Mouse (Mus musculus): ENCODE data around the gene Cdkl5. TPM values are rescaled to one million over a fixed set of nuclear protein-coding genes. Genes with fewer than 3 reads are reported as not detected.

Cdkl5 gene
- total RNA-seq, 2 experiments from 2014 or later = 148 to 159 TPM

DNA sequence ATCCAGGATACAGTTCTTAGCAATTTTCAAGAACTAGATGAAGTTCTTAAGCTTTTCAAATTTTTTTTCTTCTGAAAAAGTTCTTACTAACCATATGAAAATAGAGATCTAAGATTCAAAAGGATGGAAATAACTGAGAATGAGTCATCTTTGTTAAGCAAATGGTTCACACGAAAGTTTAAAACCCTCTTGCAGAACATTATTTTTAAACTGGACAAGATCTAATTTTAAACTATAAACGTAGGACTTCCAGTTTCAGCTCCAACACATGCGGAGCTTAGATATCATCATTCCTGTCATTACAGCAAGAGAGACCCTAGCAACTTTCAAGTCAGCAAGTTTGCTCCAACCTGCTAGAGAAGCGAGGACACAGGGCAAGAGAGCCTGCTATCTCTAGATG, 88.0 kb downstream of the Cdkl5 start:
- intact Hi-C loops (cut with DNase I) = loop anchor here (10.0 kb wide), 1 partner anchor 322 kb away; no protein-coding TSS in a partner anchor
- DNase-seq (ENCODE audit: extremely low spot score in 1 of 2, low spot score in 2 of 2) = no peak
- Histone ChIP-seq H3K4me3 (no peak overlapping the region), H3K27ac (peak overlapping the region; percentile 20; the same call in 1 of the 2 replicates)
- TF ChIP-seq CTCF (IDR thresholded peaks at IDR 0.05) = no peak

DNA sequence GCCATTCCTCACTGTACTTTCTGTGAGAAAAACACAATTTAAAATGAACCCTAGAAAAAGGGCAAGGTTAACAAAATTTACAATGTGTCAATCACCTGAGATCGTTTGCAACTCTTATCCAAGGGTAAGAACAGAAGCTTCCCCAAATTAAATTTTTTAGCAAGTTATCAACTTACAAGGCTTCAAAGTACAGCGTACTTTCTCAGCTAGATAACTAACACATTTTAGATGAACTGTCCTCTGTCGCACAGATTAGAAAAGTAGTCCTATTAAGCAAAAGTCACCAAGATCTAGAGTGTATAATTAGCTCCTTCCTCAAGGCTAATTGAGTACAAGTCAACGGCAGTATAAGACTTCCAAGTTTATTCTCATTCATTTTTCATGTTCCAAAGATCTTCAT, 88.6 kb downstream of the Cdkl5 start:
- intact Hi-C loops (cut with DNase I) = loop anchor here (10.0 kb wide), 1 partner anchor 321 kb away; no protein-coding TSS in a partner anchor
- no peak for DNase-seq (ENCODE audit: extremely low spot score in 1 of 2, low spot score in 2 of 2)
- H3K27ac ChIP-seq = peak overlapping the region; percentile 37; the same call in 1 of the 2 replicates
- H3K4me3 ChIP-seq = no peak overlapping the region
- TF ChIP-seq CTCF (IDR thresholded peaks at IDR 0.05) = no peak

DNA sequence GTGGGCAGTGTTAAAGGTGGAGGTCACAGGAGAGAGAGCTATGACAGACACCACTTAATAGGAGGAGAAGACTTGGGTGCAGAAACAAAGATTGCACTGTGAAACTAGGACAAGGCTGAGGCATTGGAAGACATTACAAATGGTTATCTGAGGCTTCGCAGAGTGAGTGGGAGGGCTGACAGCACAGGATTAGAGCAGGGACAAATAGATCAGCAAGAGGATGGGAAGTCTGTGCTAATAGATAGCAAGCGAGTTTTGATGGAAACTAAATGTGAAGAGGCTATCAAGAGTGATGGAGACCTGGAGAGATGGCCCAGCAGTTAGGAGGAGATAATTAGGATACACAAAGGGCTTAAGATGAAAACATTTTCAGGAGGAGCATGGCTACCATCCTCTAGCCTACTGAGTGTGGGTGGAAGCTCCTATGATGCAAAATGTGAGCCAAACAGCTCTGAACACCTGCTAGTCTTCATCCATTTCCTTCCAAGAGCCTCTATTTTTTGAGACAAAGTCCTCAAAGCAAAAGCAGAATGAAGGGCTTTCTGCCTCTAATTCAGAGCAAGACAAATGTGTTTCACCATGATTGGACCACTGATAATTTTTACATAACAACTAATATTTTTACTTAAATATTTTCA, 89.3 kb downstream of the Cdkl5 start:
- H3K27ac ChIP-seq = peak overlapping the region; percentile 61; the same call in 1 of the 2 replicates
- no peak for DNase-seq (ENCODE audit: extremely low spot score in 1 of 2, low spot score in 2 of 2)
- H3K4me3 ChIP-seq = no peak overlapping the region
- TF ChIP-seq CTCF (IDR thresholded peaks at IDR 0.05) = no peak
- intact Hi-C loops (cut with DNase I) = loop anchor here (10.0 kb wide), 1 partner anchor 320 kb away; no protein-coding TSS in a partner anchor

- intact Hi-C loops (cut with DNase I) = loop anchor here (10.0 kb wide), 1 partner anchor 316 kb away; no protein-coding TSS in a partner anchor
- DNase-seq (ENCODE audit: extremely low spot score in 1 of 2, low spot score in 2 of 2) = no peak
- TF ChIP-seq CTCF (IDR thresholded peaks at IDR 0.05) = no peak
- no peak overlapping the region for H3K27ac ChIP-seq
- H3K4me3 ChIP-seq = no peak overlapping the region
Observed at GRCm38 (mm10) chrX:160901118-160901517, 93.4 kb downstream of the Cdkl5 start.

DNA sequence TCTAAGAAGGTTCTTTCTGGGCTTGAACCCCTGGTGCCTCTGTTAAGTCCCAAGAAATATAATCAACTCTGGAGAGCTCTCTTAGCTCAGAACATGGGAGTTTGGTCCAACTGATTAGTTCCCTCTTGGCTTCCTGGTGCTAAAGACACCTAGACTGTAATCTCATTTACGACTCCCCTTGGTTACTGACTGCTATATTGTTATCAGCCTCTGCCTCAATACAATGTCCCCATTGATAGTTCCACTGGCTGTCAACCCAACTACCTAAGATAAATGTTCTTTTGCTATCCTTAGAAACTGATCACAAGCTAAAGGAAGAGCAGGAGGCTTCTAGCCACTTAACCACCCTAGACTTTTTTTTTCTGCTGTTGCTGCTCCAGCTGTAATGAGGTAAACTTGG, 102.4 kb downstream of the Cdkl5 start:
- no peak overlapping the region for H3K27ac ChIP-seq
- no peak overlapping the region for H3K4me3 ChIP-seq
- no peak for DNase-seq (ENCODE audit: extremely low spot score in 1 of 2, low spot score in 2 of 2)
- intact Hi-C loops (cut with DNase I) = no loop called here
- no peak for TF ChIP-seq CTCF (IDR thresholded peaks at IDR 0.05)

DNA sequence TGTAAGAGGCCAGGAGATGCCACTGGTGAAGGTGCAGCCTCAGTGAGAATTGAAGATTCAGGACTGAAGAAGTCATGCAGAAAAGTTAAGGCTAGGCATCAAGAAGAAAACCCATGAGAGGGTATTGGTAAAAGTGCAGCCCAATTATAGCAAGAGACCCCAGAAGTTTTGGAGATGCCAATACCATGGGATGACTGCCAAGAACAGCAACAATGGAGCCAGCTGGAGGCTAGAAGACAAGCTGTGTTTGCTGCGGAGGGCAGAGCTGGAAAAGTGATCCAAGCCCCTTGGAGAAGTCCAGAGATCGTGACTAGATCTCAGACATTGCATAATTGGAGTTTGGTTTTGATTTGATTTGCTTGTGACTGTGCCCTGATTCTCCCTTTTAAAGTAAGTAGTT, 108.2 kb downstream of the Cdkl5 start:
- no peak for DNase-seq (ENCODE audit: extremely low spot score in 1 of 2, low spot score in 2 of 2)
- H3K4me3 ChIP-seq = no peak overlapping the region
- H3K27ac ChIP-seq = no peak overlapping the region
- no peak for TF ChIP-seq CTCF (IDR thresholded peaks at IDR 0.05)
- intact Hi-C loops (cut with DNase I) = no loop called here

DNA sequence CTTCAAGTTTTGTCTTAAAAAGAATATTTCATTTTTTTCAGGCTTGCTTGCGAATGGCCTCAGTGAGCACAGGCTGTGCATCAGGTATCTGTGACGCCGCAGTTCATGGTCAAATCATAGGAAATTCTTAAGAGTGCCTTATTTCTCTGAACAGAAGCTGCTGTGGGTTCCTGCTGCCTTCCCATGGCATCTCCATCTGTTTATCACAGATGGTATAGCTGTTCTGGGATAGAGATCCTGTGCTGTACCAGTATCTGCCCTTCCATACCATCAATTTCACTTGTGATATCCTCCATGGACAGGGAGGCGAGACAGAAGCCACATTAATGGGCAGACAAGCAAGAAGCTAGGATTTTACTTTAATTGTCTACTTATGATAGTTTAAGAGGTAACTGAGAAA, 127.9 kb downstream of the Cdkl5 start:
- TF ChIP-seq CTCF (IDR thresholded peaks at IDR 0.05) = no peak
- peak overlapping the region; percentile 15; the same call in 1 of the 2 replicates for H3K27ac ChIP-seq
- no peak overlapping the region for H3K4me3 ChIP-seq
- intact Hi-C loops (cut with DNase I) = no loop called here
- no peak for DNase-seq (ENCODE audit: extremely low spot score in 1 of 2, low spot score in 2 of 2)

- intact Hi-C loops (cut with DNase I) = no loop called here
- TF ChIP-seq CTCF (IDR thresholded peaks at IDR 0.05) = no peak
- no peak for DNase-seq (ENCODE audit: extremely low spot score in 1 of 2, low spot score in 2 of 2)
- Histone ChIP-seq H3K4me3 (no peak overlapping the region), H3K27ac (no peak overlapping the region)
Observed at GRCm38 (mm10) chrX:160865022-160865421, 129.5 kb downstream of the Cdkl5 start.

DNA sequence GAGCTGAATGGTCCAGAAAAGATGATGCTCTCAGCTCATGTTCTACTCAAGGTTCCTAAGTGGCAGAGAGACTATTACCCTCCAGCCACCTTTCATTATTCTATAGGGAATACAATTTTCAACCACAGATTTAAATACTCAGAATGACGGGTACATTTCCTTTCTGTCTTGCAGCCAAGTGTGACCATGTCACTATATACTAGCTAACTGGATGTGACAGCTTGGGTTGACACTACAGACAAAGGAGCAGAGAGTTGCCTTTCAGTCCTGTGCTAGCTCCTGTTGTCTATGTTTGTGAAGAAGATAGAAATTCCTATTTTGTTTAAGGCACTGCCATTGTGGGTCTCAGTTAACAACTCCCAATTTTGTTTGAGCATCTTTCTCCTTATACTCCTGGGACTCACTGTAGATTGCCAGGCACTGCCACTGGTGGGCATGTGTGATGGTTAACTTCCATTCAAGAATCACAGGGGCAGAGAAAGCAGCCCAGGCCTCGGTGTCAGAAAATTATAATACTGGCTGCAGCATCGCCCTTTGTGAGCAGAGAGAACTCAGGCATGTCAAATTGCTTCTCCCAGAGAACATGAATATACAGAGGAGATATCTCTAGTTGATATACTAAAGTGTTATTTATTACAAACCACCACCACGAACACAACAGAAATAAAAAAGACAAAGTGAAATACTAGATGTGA, 130.7 kb downstream of the Cdkl5 start:
- intact Hi-C loops (cut with DNase I) = no loop called here
- TF ChIP-seq CTCF (IDR thresholded peaks at IDR 0.05) = no peak

DNA sequence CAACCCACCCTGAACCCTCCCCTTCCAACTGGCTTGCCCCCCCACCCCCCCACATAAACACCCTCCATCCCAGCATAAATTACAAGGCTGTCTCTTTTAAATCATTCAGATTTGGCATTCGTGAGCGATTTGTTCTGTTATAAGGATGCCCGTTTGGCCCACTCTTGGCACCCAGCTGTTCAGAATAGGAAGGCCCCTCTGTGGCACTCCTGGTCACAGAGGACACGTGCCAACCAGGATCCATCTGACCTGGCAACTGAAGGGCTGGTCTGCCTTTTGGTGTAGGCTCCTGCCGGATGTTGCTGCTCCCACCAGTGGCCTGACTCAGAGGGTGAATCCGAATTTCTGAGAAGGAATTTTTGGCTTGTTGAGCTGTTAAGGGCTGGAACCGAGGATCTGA, 186.3 kb downstream of the Cdkl5 start:
- TF ChIP-seq CTCF (IDR thresholded peaks at IDR 0.05) = no peak
- no peak for DNase-seq (ENCODE audit: extremely low spot score in 1 of 2, low spot score in 2 of 2)
- H3K4me3 ChIP-seq = no peak overlapping the region
- H3K27ac ChIP-seq = no peak overlapping the region
- intact Hi-C loops (cut with DNase I) = no loop called here

More for the DNA sequence above, 130.7 kb downstream of the Cdkl5 start:
- no peak overlapping the region for H3K27ac ChIP-seq
- no peak for DNase-seq (ENCODE audit: extremely low spot score in 1 of 2, low spot score in 2 of 2)
- no peak overlapping the region for H3K4me3 ChIP-seq

GRCm38 (mm10) chrX:160804409-160805150, 189.9 kb downstream of the Cdkl5 start:
- no peak for DNase-seq (ENCODE audit: extremely low spot score in 1 of 2, low spot score in 2 of 2)
- no peak for TF ChIP-seq CTCF (IDR thresholded peaks at IDR 0.05)
- H3K27ac ChIP-seq = 0 out of 2 replicates have a peak overlapping the region, but pooled peaks have one; percentile 48
- no peak overlapping the region for H3K4me3 ChIP-seq
- intact Hi-C loops (cut with DNase I) = no loop called here

- DNase-seq (ENCODE audit: extremely low spot score in 1 of 2, low spot score in 2 of 2) = no peak
- intact Hi-C loops (cut with DNase I) = no loop called here
- TF ChIP-seq CTCF (IDR thresholded peaks at IDR 0.05) = no peak
- Histone ChIP-seq H3K4me3 (no peak overlapping the region), H3K27ac (no peak overlapping the region)
Observed at GRCm38 (mm10) chrX:160794920-160795319, 199.6 kb downstream of the Cdkl5 start.
